Mouse (Mus musculus) neural tube, embryonic 10.5 days (tissue): ENCODE measurements around the gene Zdhhc13.

Experiments
- DNase-seq: peaks from one replicate; pipeline ENCODE4 v3.0.0-alpha.2; 2017; ENCODE audit warnings: low spot score; ENCODE audit errors: extremely low spot score

Zdhhc13 gene

DNA sequence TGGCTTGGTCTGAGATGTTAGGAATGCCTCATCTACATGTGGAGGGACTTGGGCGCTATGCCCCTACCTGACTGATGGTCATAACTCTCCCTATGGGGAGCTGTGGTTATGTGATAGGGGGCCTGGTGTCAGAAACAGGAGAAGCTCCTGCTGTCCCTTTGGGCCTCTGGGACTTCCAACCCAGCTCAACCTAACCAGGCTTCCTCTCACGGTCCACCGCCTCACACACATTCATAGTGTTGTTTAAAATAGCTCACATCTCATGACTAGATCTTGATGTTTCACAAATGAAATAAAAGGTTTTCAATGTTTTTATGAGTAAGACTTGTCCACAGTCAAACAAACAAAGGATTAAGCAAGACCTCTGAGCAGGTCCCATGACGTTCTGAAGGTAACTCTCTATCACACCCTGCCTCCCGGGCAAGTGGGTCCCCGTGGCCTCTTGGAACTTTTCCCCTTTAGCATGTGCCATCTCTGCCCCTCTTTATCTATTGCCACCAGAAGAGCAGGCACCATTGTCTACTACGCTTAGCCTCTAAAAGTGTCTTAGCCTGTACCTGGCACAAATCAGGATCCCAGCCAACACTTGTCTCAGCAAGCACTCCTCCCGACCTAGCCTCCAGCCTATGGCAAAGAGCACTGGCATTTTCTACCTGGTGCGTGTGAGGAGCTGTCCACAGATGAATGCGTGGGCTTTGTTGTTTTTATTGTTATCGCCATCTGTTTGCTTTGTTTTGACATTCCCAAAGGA lies 3.9 kb upstream of the Zdhhc13 start:
- DNase-seq, result no peak

GRCm38 (mm10) chr7:48788348-48788747 lies 455 bp upstream of the Zdhhc13 start:
- DNase-seq, result no peak

DNA sequence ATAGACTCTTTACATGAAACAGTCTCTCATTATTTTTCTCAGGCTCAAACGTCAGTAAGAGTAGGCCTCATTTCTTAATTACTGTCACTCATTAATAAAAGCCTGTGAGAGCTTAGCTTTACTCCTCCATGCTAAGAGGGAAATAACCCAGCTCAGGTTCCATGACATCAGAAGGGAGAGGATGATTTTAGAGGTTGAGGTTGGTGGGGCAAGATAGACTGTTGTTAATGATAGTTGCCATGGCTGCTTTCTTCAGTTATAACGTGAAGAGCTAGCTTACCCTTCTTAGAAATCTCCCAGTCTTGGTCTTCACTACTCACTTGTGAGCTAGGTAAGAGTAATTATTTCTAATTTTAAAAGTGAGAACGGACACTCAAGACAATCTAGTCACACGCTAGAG lies 1.3 kb downstream of the Zdhhc13 start:
- DNase-seq, result no peak

DNA sequence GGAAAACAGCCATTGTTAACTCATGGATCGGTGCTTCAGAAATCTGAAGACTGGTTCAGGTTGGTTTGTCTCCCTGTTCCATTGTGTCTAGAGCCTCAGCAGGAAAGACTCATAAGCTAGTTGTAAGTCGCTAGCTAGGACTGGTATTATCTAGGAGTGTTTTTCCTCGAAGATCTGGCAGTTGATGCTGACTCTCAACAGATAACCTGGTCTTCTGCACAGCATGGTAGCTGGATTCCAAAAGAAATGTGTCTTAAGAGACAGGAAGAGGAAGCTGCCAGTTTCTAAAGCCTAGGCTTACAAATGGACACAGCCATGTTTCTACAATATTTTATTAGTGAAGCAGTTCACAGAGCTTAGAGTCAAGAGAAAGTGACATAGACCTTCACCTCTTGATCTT lies 2.6 kb downstream of the Zdhhc13 start:
- DNase-seq, result no peak

DNA sequence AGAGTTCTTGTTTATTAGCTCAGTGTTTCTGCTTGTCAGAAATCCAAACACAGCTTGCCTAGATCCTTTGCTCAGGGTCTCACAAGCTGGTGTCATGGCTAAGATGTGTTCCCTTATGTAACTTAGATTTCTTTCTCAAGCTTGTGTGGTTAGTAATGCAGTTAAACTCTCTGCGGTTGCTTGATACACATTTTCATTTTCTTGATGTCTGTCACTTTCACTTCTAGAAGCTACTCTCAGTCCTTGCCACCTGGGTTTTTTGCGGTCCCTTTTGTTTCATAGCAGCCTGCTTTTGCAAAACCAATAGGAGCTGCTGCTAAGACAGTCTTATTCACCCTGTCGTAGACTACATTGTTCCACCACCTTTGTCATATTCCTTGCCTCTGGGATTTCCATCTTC lies 6.3 kb downstream of the Zdhhc13 start:
- DNase-seq, result no peak

DNA sequence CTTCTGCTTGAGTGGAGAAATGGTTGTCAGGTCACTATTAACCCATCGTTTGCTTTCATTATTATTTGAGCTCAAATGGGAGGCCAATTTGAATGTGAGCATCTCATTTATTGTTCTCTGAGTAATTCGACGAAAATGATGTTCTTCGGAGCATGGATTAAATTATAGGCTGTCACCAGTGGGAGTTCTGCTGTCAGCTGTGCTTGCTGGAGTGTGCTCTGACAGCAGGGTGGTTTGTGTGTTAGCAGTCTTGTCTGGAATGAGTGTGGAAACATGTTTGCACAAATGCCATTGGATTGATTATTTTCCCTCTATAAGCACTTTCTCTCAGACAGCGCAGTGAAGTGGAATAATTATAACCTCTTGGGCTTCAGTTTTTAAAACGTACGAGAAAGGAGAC lies 14.6 kb downstream of the Zdhhc13 start:
- no peak for DNase-seq

- no peak for DNase-seq
Measured at GRCm38 (mm10) chr7:48806587-48806986, 17.8 kb downstream of the Zdhhc13 start.

DNA sequence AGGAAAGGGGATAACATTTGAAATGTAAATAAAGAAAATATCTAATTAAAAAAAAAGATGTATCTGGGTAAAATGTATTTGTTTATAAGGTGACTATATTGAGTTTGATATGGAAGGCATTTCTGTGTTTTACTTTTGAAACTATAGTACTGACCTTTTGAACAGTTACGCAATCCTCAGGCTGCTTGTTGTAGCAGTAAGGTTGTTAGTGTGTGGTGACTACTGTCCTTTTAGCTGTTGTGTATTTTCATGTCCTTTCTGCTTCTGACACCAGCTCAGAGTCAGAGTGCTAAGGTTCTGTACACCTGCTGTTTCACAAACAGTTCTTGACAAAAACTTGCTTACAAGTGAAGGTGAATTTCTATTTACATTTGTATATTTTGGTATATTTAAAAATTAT lies 21.8 kb downstream of the Zdhhc13 start:
- DNase-seq, result no peak

DNA sequence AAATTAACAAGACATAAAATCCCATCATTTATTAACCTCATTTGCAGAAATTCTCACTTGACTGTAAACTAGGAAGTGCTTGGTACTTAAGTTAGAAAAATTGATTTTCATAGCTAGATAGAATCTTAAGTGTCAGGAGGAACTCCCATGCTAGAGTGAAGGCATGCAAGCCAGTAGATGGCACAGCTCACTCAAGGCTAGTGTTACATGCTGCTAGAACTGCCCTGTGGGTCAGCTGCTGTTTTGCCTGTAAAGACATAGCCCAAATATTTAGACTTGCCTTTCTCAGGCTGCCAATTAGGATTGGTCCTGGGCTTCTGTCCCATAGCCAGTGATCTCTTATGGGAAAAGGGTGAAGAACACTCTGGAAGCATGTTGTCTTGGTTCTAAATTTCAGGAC lies 23.6 kb downstream of the Zdhhc13 start:
- no peak for DNase-seq

DNA sequence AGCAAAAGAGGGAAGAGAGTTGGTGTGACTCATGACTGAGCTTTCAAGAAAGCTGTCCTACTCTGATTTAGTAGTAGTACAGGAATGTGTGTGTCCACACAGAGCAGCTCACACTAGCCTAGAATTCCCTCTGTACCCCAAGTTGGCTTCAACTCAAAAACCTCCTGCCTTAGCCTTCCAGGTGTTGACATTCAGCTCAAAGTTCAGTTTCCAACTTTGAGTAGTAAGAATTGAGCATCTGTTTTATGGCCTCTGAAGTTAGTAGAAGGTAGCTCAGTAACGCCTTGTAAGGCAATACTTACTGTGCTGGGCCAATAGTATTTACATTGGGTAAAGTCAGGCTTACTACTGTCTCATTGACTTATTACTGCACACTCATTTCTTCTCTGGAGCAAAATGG lies 24.8 kb downstream of the Zdhhc13 start:
- DNase-seq, result no peak

- DNase-seq, result no peak
Measured at GRCm38 (mm10) chr7:48821654-48822053, 32.9 kb downstream of the Zdhhc13 start.

GRCm38 (mm10) chr7:48823621-48824020 lies 34.8 kb downstream of the Zdhhc13 start:
- no peak for DNase-seq

GRCm38 (mm10) chr7:48824671-48825070 lies 35.9 kb downstream of the Zdhhc13 start:
- no peak for DNase-seq

GRCm38 (mm10) chr7:48825170-48825569 lies 36.4 kb downstream of the Zdhhc13 start:
- DNase-seq, result no peak

- DNase-seq, result no peak
Measured at GRCm38 (mm10) chr7:48829177-48829910, 40.5 kb downstream of the Zdhhc13 start.

- DNase-seq, result no peak
Measured at GRCm38 (mm10) chr7:48830395-48830794, 41.6 kb downstream of the Zdhhc13 start.

DNA sequence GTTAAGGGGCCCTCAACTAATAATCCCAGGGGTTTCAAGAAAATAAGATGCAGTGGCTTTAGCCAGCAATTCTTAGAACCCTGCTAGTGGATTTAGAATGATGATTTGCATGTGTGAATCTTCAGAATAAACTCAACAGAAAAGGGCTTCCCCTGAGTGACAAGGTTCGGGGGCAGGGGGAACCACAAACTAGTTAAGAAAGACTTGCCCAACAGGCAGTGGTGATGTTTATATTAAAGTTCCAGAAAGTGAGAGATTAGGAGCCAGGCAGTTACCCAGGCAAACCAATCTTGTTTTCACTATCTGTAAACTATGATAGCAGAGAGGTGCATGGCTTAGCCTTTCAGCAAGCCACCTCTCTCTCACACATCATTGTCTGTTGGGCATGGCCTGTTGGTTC lies 43.9 kb downstream of the Zdhhc13 start:
- no peak for DNase-seq

DNA sequence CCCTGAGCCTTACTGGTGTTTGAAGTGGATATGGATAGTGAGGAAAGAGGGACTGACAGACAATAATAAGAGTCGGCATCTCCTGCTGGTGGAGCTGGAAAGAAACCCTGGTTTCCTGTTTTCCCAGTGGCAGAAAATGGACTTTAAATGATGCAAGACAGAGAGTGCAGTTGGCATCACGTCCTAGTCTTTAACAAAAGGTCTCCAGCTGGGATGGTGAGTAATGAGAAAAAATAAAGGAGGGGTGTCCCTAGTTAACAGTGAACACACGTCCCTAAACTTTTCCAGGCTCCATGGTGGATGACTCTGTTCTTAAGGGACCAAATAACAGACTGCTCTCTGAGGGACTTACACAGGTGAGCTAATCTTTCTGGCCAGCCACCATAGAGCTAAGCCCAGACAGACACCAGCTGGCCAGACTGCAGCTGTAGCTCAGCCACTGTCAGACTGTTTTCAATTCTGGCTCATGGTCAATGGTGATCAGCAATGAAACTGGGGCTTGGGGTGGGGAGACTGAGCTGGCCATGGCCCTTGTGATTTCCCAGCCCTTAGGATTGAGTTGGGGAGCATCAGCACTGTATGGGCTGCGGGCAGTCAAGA lies 45.7 kb downstream of the Zdhhc13 start:
- DNase-seq, result no peak

DNA sequence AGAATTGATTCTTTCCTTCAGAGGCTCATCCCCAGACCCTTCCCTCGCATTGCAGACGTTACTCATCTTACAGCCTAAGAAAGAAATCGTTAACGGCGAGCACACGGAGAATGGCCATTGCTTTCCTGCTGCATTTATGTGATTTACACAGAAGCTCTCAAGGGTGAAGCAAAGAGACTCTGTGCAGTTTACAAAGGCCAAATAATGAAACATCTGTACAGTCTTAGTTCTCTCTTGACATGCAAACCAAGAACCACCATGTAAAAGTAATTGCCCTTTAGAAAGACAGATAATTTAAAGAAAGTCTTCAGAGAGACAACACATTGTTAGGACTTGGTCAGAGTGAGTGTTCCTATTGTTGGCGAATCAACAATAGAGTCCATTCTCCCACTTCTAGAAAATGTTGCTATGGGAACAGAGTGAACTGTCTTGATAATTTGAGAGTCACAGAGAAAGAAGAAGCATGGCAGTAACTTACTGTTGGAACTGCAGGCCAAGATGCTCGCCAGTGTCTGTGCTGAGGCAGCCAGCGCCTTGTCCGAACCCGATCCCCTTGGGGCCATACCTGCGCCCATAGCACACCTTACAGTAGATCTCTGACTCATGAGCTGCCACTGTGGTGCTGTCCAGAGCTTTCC lies 46.3 kb downstream of the Zdhhc13 start:
- no peak for DNase-seq

- DNase-seq, result no peak
Measured at GRCm38 (mm10) chr7:48836949-48837348, 48.1 kb downstream of the Zdhhc13 start.

GRCm38 (mm10) chr7:48838434-48838833 lies 49.6 kb downstream of the Zdhhc13 start:
- DNase-seq, result no peak

- no peak for DNase-seq
Measured at GRCm38 (mm10) chr7:48840545-48840944, 51.7 kb downstream of the Zdhhc13 start.
